Mouse (Mus musculus) spleen, adult 2 months (tissue): ENCODE results near the gene Ltbp2. TPM values are rescaled to one million over a fixed set of nuclear protein-coding genes. Genes with fewer than 3 reads are reported as not detected.

ENCODE experiments used
- DNase-seq, 2 experiments: peaks; one replicate each; pipeline versions ENCODE4 v3.0.0 to v3.0.0-alpha.2; 2012 to 2021; ENCODE audit warnings: low spot score in 2 of 2, low read depth in 1 of 2
- H3K27ac ChIP-seq: fragments of 200-500 bp; 2 replicates; pipeline ENCODE4 v1.5.1; 2012; ENCODE audit warnings: low read length, inconsistent platforms; ENCODE audit not compliant: insufficient read depth
- H3K27me3 ChIP-seq: fragments of 200-500 bp; 2 replicates; pipeline ENCODE4 v1.6.1; 2012; ENCODE audit warnings: mild to moderate bottlenecking, moderate library complexity, low read length, inconsistent platforms; ENCODE audit not compliant: control insufficient read depth, insufficient read depth
- H3K36me3 ChIP-seq: fragments of 200-500 bp; 2 replicates; pipeline ENCODE4 v1.6.1; 2012; ENCODE audit warnings: mild to moderate bottlenecking, low read length, inconsistent platforms; ENCODE audit not compliant: control insufficient read depth, insufficient read depth
- H3K4me1 ChIP-seq: fragments of 200-500 bp; 2 replicates; pipeline ENCODE4 v1.6.1; 2011; ENCODE audit warnings: inconsistent platforms; ENCODE audit not compliant: control insufficient read depth, insufficient read depth, insufficient read length
- H3K4me3 ChIP-seq: fragments of 200-500 bp; 2 replicates; pipeline ENCODE4 v1.5.1; 2011; ENCODE audit warnings: mild to moderate bottlenecking, inconsistent platforms; ENCODE audit not compliant: insufficient read depth, insufficient read length; ENCODE audit errors: extremely low read depth
- CTCF ChIP-seq: fragments of 200-500 bp; IDR thresholded peaks from 2 replicates; pipeline ENCODE4 v1.5.1; 2011; ENCODE audit warnings: mild to moderate bottlenecking, inconsistent platforms; ENCODE audit not compliant: insufficient read depth, insufficient read length, insufficient replicate concordance; ENCODE audit errors: extremely low read depth
- POLR2A ChIP-seq: fragments of 200-500 bp; IDR thresholded peaks from 2 replicates; pipeline ENCODE4 v1.6.1; 2011; ENCODE audit warnings: low read depth, low read length, inconsistent platforms
- WGBS: fragments of 180-500 bp; shearing (Covaris S2); methylation state at CpG from one replicate; pipeline ENCODE4 v1.1.7; 2018; 5-methylcytosine and 5-hydroxymethylcytosine counted together
- polyA plus RNA-seq: library from polyadenylated mRNA; depleted of rRNA; stranded (reverse); fragments of >200 nt; gene quantifications from 2 replicates; pipeline ENCODE4 v1.2.3, GENCODE M21; 2012

The Ltbp2 gene
- polyA plus RNA-seq, 1 experiment, result 20.1 TPM

DNA sequence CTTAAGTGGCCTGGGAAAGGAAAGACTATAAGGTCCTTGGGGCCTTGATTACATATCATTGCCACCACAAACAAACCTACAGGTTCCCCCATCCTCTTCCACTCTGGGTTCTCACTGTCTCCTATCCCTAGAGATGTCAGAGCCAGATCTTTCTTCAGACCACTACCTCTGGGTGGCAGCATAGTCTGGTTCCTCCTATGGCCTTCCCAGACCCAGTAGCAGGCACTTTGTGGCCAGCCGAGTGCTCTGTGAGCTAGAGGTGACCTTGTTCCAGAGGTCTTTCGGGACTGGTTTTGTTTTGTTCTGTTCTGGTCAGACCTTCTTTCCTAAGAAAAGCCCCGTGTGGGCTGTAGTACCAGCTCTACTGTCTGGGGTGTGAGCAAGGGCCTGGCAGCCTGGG is 64.3 kb downstream of the Ltbp2 start:
- Histone ChIP-seq H3K27me3 (no peaks in the 10 kb centered on the region), H3K36me3 (no peaks in the 10 kb centered on the region), H3K4me1 (no peaks in the 10 kb centered on the region), H3K4me3 (no peak overlapping the region), H3K27ac (no peak overlapping the region)
- TF ChIP-seq CTCF, result no peak
- TF ChIP-seq POLR2A, result no peak
- no peak for DNase-seq
- 46% methylated on average over 3 of the region's 3 CpGs for WGBS

DNA sequence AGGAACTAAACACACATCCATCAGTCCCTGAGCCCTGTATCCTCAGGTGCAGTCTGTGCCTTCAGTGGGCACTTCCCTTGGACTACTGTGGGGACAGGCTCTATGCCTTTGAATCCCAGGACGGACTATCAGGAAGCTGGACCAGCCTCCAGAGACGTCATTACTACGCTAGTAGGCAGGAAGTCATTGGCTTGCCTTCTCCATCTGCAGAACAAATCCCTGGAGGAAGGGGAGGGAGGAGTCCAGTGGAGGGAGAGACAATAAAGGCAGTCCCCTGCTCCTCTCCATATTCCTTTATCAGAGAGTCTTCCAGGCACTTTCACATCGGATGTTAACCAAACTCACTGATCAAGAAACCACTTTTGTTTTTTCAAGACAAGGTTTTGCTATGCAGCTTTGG is 64.8 kb downstream of the Ltbp2 start:
- Histone ChIP-seq H3K27ac (no peak overlapping the region), H3K27me3 (no peaks in the 10 kb centered on the region), H3K36me3 (no peaks in the 10 kb centered on the region), H3K4me1 (no peaks in the 10 kb centered on the region), H3K4me3 (no peak overlapping the region)
- no peak for TF ChIP-seq CTCF
- TF ChIP-seq POLR2A, result no peak
- WGBS, result 64% methylated on average over 4 of the region's 4 CpGs
- no peak for DNase-seq

DNA sequence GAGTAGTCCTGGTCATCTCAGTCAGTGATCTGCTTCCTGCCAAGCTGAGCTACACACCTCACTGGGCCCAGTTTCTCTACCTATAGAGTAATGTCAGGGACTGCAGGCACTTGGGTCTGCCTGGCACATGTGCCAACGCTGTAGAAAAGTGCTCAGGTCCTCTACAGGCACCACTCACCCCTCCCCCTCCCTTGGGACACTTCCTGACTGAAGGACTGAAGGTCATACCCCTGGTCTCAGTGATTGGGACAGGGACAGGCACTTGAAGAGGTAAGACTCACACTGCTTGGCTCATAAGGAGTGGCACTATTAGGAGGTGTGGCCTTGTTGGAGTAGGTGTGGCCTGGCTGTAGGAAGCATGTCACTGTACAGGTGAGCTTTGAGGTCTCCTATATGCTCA is 65.5 kb downstream of the Ltbp2 start:
- DNase-seq, result no peak
- WGBS, result 66% methylated on average over 1 of the region's 1 CpGs
- H3K4me1 ChIP-seq, result no peaks in the 10 kb centered on the region

DNA sequence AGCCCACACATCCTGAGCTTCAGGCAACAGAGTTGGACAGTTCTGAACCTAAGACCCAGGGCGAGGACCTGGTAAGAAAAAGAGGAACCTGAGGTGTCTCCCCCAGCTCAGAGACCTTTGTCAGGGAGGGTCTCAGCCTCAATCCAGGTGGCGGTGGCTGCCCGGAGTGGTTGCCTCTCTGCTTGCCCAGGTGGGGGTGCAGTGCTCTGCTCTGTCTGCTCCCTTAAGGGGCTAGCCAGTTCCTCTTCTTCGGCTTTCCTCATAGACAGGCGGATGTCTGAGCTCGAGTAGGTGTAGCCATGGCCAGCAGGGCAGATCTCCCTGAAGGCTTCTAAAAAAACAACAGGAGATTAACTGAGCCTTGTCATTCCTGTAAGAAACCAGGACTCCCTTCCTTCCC is 67.3 kb downstream of the Ltbp2 start:
- no peak for DNase-seq
- WGBS, result 15% methylated on average over 6 of the region's 6 CpGs
- H3K4me3 ChIP-seq, result no peak overlapping the region

More for the DNA sequence above, 65.5 kb downstream of the Ltbp2 start:
- TF ChIP-seq POLR2A (no peak), CTCF (no peak)
- H3K27me3 ChIP-seq, result no peaks in the 10 kb centered on the region
- no peak overlapping the region for H3K27ac ChIP-seq
- H3K36me3 ChIP-seq, result no peaks in the 10 kb centered on the region
- H3K4me3 ChIP-seq, result no peak overlapping the region

DNA sequence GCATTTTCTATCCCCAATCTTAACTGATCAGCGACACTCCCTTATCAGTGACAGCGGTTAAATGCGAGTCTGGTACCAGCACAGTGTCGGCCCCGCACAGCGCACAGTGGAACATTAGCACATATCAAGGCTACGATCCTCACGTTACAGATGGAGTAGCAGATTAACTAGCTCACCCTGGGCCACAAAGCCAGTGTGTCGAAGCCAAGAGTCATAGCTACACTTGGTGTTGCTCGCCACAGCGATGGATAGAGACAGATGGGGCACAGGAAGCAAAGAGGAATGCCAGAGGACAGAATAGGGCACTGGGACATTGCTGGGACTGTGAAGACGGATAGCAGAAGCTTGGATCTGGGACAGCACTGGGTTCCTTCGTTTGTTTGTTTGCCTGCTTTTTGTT is 69.0 kb downstream of the Ltbp2 start:
- DNase-seq, result no peak
- Histone ChIP-seq H3K4me3 (no peak overlapping the region), H3K4me1 (no peaks in the 10 kb centered on the region), H3K27me3 (no peaks in the 10 kb centered on the region), H3K36me3 (no peaks in the 10 kb centered on the region), H3K27ac (no peak overlapping the region)
- TF ChIP-seq POLR2A (no peak), CTCF (no peak)
- WGBS, result 89% methylated on average over 13 of the region's 13 CpGs

More for the DNA sequence above, 67.3 kb downstream of the Ltbp2 start:
- no peak overlapping the region for H3K27ac ChIP-seq
- no peaks in the 10 kb centered on the region for H3K36me3 ChIP-seq
- no peaks in the 10 kb centered on the region for H3K4me1 ChIP-seq
- H3K27me3 ChIP-seq, result no peaks in the 10 kb centered on the region
- TF ChIP-seq POLR2A (no peak), CTCF (no peak)

DNA sequence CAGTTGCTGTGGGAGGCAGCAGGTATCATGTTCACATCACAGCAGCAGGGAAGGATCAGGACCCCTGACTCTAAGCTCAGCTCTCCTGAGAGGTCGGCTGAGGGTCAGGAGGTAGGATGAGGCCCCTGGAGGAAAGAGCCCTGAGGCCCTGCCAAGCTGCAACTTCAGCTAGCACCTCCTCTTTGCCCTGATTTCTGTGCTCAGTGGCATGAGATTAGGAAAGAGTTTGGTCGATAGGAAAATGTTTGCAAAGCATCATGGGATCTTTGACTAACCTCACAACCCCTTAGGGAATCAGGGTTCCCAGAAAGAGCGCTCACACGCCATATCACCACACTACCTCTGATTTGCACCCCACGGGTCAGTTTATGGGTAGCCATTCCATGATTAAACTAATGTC is 69.6 kb downstream of the Ltbp2 start:
- H3K4me1 ChIP-seq, result 0 out of 2 replicates have a peak, but pooled peaks cover 2% of the 10 kb centered on the region

DNA sequence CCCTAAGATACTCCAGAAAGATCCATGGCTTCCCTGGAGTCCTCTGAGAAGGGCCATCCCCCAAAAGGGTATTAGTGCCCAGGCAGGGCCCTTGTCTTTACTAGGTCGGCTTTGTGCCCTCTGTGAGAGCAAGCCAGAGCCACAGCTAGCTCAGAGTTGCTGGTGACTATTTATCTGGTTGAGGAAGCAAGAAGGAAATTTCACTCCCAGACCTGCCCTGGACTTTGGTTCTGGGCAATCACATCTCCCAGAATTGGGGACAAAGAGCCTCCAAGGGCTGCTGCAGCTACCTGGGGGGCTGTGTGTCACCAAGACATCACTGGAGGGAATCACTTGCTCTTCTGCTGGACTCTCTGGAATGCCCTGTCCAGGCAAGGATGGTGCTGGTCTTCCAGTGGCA is 70.3 kb downstream of the Ltbp2 start:
- Histone ChIP-seq H3K4me3 (no peak overlapping the region), H3K36me3 (no peaks in the 10 kb centered on the region), H3K4me1 (0 out of 2 replicates have a peak, but pooled peaks cover 2% of the 10 kb centered on the region), H3K27me3 (no peaks in the 10 kb centered on the region), H3K27ac (no peak overlapping the region)
- DNase-seq, result no peak
- no peak for TF ChIP-seq CTCF
- no peak for TF ChIP-seq POLR2A
- 86% methylated on average over 1 of the region's 1 CpGs for WGBS

More for the DNA sequence above, 69.6 kb downstream of the Ltbp2 start:
- TF ChIP-seq CTCF (no peak), POLR2A (no peak)
- DNase-seq, result no peak
- Histone ChIP-seq H3K4me3 (no peak overlapping the region), H3K36me3 (no peaks in the 10 kb centered on the region), H3K27me3 (no peaks in the 10 kb centered on the region), H3K27ac (no peak overlapping the region)
- 49% methylated on average over 5 of the region's 5 CpGs for WGBS
